Mouse (Mus musculus) liver, embryonic 14.5 days (tissue): ENCODE results near the gene Snx20.

ENCODE experiments used
- CTCF ChIP-seq: IDR thresholded peaks from 2 replicates; pipeline ENCODE4 v1.5.1; 2016; ENCODE audit warnings: antibody characterized with exemption, low read depth, control low read depth
- EP300 ChIP-seq: IDR thresholded peaks from 2 replicates; pipeline ENCODE4 v1.6.1; 2016; ENCODE audit warnings: antibody characterized with exemption, low read depth

DNA sequence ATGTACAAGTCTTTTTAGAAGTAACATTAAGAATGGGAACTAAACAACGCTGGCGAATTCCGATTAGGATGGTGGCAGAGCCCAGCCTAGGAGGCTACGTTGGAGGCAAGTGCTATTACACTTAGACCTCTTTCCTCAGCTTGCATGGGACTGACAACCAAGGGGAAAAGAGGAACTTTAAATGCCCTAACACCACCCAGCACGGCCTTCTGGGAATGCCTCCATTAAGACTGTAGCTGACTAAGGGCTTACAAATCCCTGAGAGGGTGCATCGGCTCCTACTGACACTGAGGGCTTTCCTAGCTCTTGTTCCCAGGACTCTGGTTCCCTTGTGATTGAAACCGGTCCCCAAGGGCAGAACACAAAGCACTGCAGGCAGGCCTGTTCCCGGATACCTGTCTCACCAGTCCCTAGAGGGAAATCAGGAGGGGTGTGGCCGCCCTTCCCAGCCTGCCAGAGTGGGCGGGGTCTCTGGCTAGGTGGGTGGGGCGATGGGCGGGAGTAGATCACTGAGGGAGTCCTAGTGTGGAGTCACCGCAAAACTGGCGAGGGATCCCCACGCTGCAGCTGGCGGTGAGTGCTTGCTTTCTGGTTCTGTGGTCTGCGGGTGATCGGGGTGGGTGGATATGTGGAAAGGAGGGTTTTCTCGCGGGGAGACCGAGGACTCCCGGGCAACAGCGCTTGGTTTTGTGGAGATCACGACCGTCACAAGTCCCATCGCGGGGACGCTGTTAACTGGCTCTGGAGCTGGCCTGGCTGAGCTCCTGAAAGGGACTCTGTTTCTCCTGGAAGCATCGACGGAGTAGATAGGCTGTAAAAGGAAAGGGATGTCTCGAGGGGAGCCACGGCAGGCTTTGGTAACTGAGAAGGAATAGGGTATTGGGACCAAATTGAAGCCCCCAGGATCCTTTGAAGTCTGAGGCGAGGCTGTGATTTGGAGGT lies 11.2 kb upstream of the Snx20 start, which contains the start of gene Nod2:
- TF ChIP-seq CTCF (no peak), EP300 (no peak)
